Mouse (Mus musculus) heart, adult 2 months (tissue): ENCODE data around the gene Ehd1.

Experiments
- CTCF ChIP-seq: fragments of 200-600 bp; IDR thresholded peaks from 2 replicates; pipeline ENCODE4 v1.8.1; 2022; ENCODE audit warnings: antibody characterized with exemption, mild to moderate bottlenecking, moderate library complexity
- EP300 ChIP-seq: fragments of 200-500 bp; IDR thresholded peaks from 2 replicates; pipeline ENCODE4 v1.6.1; 2011; ENCODE audit warnings: low read depth, low read length, control low read depth; ENCODE audit not compliant: insufficient read depth
- POLR2A ChIP-seq: fragments of 200-500 bp; IDR thresholded peaks from 2 replicates; pipeline ENCODE4 v1.6.1; 2011; ENCODE audit warnings: mild to moderate bottlenecking, low read depth, low read length, control low read depth; ENCODE audit not compliant: insufficient read depth

GRCm38 (mm10) chr19:6233647-6234046, 42.9 kb upstream of the Ehd1 start:
- TF ChIP-seq CTCF = no peak
- TF ChIP-seq POLR2A = no peak
- no peak for TF ChIP-seq EP300
